Mouse (Mus musculus): ENCODE measurements at regions not wholly inside any gene's neighbourhood (a gene's known extent, or its start where the extent isn't known, plus 50 kb on each side); places are given as distances from the start of the nearest gene placed in this dataset.

- no peak for TF ChIP-seq GATA1 (IDR thresholded peaks at IDR 0.05; ENCODE audit: low read length)
- no peak for TF ChIP-seq TAL1 (IDR thresholded peaks at IDR 0.05; ENCODE audit: low read length)
Observed at GRCm38 (mm10) chr16:21358313-21358920, 64.5 kb upstream of the Vps8 start.
